Mouse (Mus musculus) neural tube, embryonic 13.5 days (tissue): ENCODE data around the gene Cd8b1. TPM values are rescaled to one million over a fixed set of nuclear protein-coding genes. Genes with fewer than 3 reads are reported as not detected.

Experiments
- ATAC-seq: fragments of 200-750 bp; cut with Nextera tagmentation; 2 replicates; pipeline ENCODE4 v1.8.0; 2017; ENCODE audit warnings: low read depth, mild to moderate bottlenecking, moderate TSS enrichment, moderate library complexity
- H3K27ac ChIP-seq: fragments of 300-500 bp; sonication (generic); replicated peaks from 2 replicates; pipeline ENCODE4 v1.5.1; 2015; ENCODE audit warnings: moderate library complexity, mild to moderate bottlenecking, inconsistent platforms
- H3K27me3 ChIP-seq: fragments of 300-500 bp; sonication (generic); 2 replicates; pipeline ENCODE4 v1.6.1; 2015; ENCODE audit warnings: mild to moderate bottlenecking, inconsistent platforms
- H3K36me3 ChIP-seq: fragments of 300-500 bp; sonication (generic); 2 replicates; pipeline ENCODE4 v1.6.1; 2015; ENCODE audit warnings: mild to moderate bottlenecking, inconsistent platforms
- H3K4me1 ChIP-seq: fragments of 300-500 bp; sonication (generic); replicated peaks from 2 replicates; pipeline ENCODE4 v1.6.1; 2015; ENCODE audit warnings: inconsistent platforms
- H3K4me2 ChIP-seq: fragments of 300-500 bp; sonication (generic); 2 replicates; pipeline ENCODE4 v1.6.1; 2015; ENCODE audit warnings: inconsistent platforms, mild to moderate bottlenecking, moderate library complexity
- H3K4me3 ChIP-seq: fragments of 300-500 bp; sonication (generic); 2 replicates; pipeline ENCODE4 v1.5.1; 2015; ENCODE audit warnings: mild to moderate bottlenecking, inconsistent platforms
- H3K9ac ChIP-seq: fragments of 300-500 bp; sonication (generic); 2 replicates; pipeline ENCODE4 v1.6.1; 2015; ENCODE audit warnings: moderate library complexity, mild to moderate bottlenecking, inconsistent platforms
- H3K9me3 ChIP-seq: fragments of 300-500 bp; sonication (generic); 2 replicates; pipeline ENCODE4 v1.6.1; 2016; ENCODE audit warnings: inconsistent platforms
- WGBS: fragments of 180-500 bp; shearing (Covaris S2); methylation state at CpG from one replicate; pipeline ENCODE4 v1.1.7; 2015; 5-methylcytosine and 5-hydroxymethylcytosine counted together
- polyA plus RNA-seq: library from polyadenylated mRNA; unstranded; fragments of >200 nt; fragmentation: Nextera tagmentation; extraction: Ambion mirVana; gene quantifications from 2 replicates; pipeline ENCODE4 v1.2.1, GENCODE M21; 2015

The Cd8b1 gene
- polyA plus RNA-seq, 1 experiment from 2014 or later = not detected

DNA sequence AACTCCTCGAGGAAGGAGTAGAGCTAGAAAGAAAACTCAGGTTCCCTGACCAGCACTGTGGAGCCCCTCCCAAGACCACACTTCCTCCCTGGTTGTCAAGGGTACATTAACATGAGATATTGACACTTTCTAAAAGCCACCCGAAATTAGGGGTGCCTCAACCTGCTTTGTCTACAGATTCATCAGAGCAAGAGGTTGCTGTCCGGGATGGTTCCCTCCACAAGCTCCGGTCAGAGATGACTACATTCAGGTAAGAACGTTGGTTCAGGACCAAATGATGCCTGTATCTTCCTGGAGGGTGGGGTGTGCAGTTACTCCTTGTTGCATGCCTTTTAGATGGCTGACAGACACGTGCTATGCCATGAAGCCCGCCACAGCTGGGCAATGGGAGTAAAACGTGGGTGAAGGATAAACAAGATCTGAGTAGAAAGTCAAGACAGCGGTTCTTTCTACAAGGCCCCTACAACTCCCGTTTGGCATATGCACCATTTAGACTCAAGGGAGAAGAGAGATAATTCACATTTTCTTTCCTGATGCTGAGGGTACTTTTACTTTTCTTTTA is 30.4 kb downstream of the Cd8b1 start:
- Histone ChIP-seq H3K4me3 (no peak overlapping the region), H3K27ac (no peak overlapping the region), H3K9me3 (no peaks in the 10 kb centered on the region; the same call in 1 of the 2 replicates), H3K36me3 (no peaks in the 10 kb centered on the region), H3K4me1 (no peaks in the 10 kb centered on the region), H3K9ac (no peak overlapping the region), H3K27me3 (no peaks in the 10 kb centered on the region), H3K4me2 (no peak overlapping the region)
- WGBS = 85% methylated on average over 10 of the region's 10 CpGs
- ATAC-seq = no peak

DNA sequence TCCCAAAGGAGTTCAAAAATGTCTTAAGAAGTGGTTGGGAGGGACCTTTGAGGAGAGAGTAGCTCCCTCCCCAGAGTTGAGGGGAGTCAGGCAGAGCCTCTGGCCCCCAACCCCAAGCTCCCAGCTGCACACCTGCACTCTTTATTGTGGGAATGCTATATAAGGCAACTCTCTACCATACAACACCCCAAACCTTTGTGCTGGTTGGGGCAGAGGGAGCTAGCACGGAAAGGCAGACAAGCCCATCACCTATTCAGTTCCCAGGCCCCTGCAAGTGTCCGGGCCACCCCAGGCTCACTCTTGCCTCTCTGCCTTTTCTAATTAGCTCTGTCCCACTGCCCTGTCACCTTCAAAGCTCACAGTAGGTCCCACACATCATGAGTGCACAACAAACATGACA is 31.1 kb downstream of the Cd8b1 start:
- no peak for ATAC-seq
- 86% methylated on average over 2 of the region's 2 CpGs for WGBS
- Histone ChIP-seq H3K9ac (no peak overlapping the region), H3K27me3 (no peaks in the 10 kb centered on the region), H3K4me3 (no peak overlapping the region), H3K36me3 (no peaks in the 10 kb centered on the region), H3K9me3 (no peaks in the 10 kb centered on the region), H3K27ac (no peak overlapping the region), H3K4me1 (no peaks in the 10 kb centered on the region), H3K4me2 (no peak overlapping the region)

DNA sequence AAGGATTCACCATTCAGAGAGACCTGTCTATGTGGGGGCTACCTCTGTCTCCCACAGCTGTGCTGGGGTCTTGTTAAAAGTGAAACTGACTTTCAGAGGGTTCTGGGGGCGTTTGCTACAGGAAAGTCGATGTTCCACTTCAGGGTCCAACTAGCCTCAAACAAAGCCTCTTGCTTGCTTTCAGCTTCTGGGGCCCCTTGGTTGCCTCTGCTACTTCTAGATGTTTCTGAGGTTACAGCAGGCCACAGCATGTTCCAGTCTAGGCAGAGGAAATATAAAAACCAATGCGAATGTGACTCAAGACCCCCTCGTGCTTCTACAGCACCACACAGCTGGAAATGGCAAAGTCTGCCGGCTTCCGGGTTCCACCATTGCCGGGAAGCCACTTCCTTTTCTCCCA is 34.9 kb downstream of the Cd8b1 start:
- Histone ChIP-seq H3K9me3 (no peaks in the 10 kb centered on the region), H3K9ac (no peak overlapping the region), H3K4me1 (no peaks in the 10 kb centered on the region), H3K27me3 (no peaks in the 10 kb centered on the region), H3K36me3 (no peaks in the 10 kb centered on the region), H3K4me2 (no peak overlapping the region), H3K4me3 (no peak overlapping the region), H3K27ac (no peak overlapping the region)
- 85% methylated on average over 7 of the region's 7 CpGs for WGBS
- no peak for ATAC-seq

DNA sequence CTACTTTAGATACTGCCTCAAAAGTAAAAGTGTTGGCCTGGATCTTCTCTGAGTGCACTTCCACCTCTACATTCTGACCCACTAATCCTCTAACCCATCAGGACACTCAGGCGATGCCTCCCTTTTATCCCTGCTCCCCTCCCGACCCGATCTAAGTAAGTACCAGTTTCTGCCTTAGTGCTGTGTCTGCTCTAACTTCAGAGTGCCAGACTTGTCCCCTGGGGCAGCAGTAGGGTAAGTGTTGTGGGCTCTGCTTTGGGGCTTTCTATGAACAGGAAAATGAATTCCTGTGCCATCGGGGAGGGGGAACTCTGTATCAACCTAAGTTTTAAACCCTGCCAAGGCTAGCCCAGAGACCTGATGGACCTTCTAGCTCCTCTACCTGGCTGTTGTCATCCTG is 37.6 kb downstream of the Cd8b1 start:
- ATAC-seq = no peak
- no peaks in the 10 kb centered on the region for H3K36me3 ChIP-seq
- no peak overlapping the region for H3K4me2 ChIP-seq
- WGBS = 86% methylated on average over 4 of the region's 4 CpGs
- no peak overlapping the region for H3K4me3 ChIP-seq
- H3K9ac ChIP-seq = no peak overlapping the region
- no peak overlapping the region for H3K27ac ChIP-seq
- H3K4me1 ChIP-seq = no peaks in the 10 kb centered on the region
- H3K27me3 ChIP-seq = no peaks in the 10 kb centered on the region
- no peaks in the 10 kb centered on the region for H3K9me3 ChIP-seq

DNA sequence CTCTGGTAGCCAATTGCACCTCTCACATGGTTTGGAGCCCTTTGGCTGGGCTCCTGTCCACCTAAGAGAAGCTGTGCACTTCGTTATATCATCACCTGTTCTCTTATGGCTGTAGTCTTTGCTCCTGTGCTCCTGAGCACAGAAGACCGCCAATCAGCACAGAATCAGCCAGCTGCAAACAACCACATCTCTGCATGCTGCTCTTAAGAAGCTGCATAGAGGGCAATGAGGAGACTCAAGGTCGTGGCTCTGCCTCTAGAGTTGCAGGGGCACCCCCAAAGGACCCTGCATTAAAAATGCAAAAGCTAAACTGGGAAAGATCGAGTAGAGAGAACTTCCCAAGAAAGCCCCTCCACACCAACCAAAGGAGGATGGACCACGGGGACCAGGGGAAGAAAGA is 38.2 kb downstream of the Cd8b1 start:
- H3K27me3 ChIP-seq = no peaks in the 10 kb centered on the region
- WGBS = 63% methylated on average over 5 of the region's 5 CpGs
- H3K36me3 ChIP-seq = no peaks in the 10 kb centered on the region
- H3K9ac ChIP-seq = no peak overlapping the region
- no peak overlapping the region for H3K27ac ChIP-seq
- H3K4me1 ChIP-seq = no peaks in the 10 kb centered on the region
- H3K4me3 ChIP-seq = no peak overlapping the region
- no peaks in the 10 kb centered on the region for H3K9me3 ChIP-seq
- ATAC-seq = no peak
- H3K4me2 ChIP-seq = no peak overlapping the region

DNA sequence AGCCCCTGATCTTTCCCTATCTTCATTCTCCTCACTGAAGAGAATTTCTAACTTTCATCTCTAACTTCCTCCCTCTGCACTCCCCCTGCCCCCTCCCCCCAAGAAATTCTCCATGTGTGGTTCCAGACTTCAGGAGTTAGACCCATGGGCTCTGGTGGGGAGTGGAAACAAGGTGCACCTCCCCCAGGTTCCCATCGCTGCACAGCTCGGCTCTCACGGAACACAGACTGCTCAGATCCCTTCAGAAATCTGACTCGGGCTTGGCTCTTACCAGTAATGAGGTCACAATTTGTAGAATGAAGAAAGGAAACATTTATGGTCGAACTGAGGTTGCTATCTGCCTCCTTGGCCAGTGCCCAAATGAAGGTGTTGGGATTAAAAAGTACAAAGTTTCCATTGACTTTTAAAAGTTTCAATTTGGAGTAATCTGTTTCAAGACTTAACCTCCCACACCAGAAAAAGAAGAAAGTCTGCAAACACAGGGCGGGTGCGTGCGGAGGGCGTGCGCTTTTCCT is 38.6 kb downstream of the Cd8b1 start:
- no peaks in the 10 kb centered on the region for H3K27me3 ChIP-seq
- no peak for ATAC-seq
- H3K36me3 ChIP-seq = no peaks in the 10 kb centered on the region
- H3K9ac ChIP-seq = no peak overlapping the region
- H3K9me3 ChIP-seq = no peaks in the 10 kb centered on the region
- H3K4me3 ChIP-seq = no peak overlapping the region
- 90% methylated on average over 10 of the region's 10 CpGs for WGBS
- no peak overlapping the region for H3K4me2 ChIP-seq
- no peaks in the 10 kb centered on the region for H3K4me1 ChIP-seq
- H3K27ac ChIP-seq = no peak overlapping the region

DNA sequence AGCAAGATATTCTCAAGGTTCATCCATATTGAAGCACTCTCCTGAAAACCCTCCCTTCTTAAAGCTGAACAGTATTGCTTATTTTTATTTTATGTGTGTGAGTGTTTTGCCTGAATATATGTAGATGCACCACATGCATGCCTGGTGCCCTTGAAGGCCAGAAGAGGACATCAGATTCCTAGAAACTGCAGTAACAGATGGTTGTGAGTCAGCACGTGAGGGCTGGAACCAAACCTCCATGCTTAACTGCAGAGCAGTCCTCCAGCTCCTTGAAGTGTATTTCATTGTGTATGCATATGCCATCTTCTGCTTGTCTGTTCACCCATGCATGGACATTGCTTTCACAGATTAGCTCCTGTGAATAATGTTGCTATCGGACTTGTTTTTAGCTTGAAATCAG is 41.4 kb downstream of the Cd8b1 start:
- no peak for ATAC-seq
- no peak overlapping the region for H3K9ac ChIP-seq
- H3K4me2 ChIP-seq = no peak overlapping the region
- no peaks in the 10 kb centered on the region for H3K27me3 ChIP-seq
- H3K27ac ChIP-seq = no peak overlapping the region
- H3K4me1 ChIP-seq = no peaks in the 10 kb centered on the region
- H3K4me3 ChIP-seq = no peak overlapping the region
- H3K9me3 ChIP-seq = no peaks in the 10 kb centered on the region
- H3K36me3 ChIP-seq = no peaks in the 10 kb centered on the region
- WGBS = 82% methylated on average over 2 of the region's 2 CpGs

DNA sequence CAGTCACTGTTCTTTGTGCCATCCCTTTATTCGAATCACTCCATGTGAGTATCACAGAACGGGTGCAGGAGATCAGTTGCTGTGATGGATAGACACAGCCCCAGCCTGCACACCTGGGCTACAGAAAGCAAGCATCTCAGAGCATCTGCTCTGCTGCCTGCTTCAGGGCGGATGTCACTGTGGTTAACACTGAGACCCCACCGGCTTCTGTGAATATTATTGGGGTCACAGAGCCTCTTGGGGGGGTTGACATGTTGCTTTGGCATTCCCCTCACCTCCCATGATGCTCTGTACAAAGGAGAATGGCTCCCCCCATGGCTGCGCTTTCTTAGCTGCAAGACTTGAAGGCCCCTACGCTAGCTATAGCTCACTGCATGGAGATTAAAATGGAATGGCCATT is 46.8 kb downstream of the Cd8b1 start:
- no peak overlapping the region for H3K27ac ChIP-seq
- H3K27me3 ChIP-seq = no peaks in the 10 kb centered on the region
- H3K4me3 ChIP-seq = no peak overlapping the region
- H3K9ac ChIP-seq = no peak overlapping the region
- H3K4me1 ChIP-seq = no peaks in the 10 kb centered on the region
- H3K9me3 ChIP-seq = no peaks in the 10 kb centered on the region
- no peak for ATAC-seq
- H3K36me3 ChIP-seq = no peaks in the 10 kb centered on the region
- H3K4me2 ChIP-seq = no peak overlapping the region
- WGBS = 89% methylated on average over 6 of the region's 6 CpGs

DNA sequence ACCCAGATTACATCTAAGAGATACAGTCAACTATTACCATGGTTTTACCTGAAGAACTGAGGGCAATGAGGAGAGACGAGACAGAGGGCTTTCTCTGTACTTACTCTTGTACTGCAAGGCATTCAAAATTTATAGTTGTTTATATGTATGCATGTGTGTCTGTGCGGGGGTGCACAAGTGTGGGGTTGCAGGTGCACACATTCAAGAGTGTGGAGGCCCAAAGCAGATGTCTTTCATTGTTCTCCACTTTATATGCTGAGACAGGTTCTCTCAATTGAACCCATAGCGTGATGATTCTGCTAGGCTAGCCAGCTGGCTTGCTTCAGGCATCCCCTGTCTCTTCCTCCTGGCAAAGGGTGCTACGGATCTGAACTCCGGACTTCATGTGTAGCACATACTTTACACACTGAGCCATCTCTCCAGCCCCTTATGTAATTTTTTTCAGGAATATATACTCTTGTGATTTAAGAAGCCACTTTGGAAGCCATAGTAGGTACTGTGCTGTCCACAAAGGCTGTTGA is 48.6 kb downstream of the Cd8b1 start:
- Histone ChIP-seq H3K9me3 (no peaks in the 10 kb centered on the region), H3K4me2 (no peak overlapping the region), H3K36me3 (no peaks in the 10 kb centered on the region), H3K27ac (no peak overlapping the region), H3K9ac (no peak overlapping the region), H3K4me3 (no peak overlapping the region), H3K4me1 (no peaks in the 10 kb centered on the region), H3K27me3 (no peaks in the 10 kb centered on the region)
- no peak for ATAC-seq
- 79% methylated on average over 5 of the region's 5 CpGs for WGBS

DNA sequence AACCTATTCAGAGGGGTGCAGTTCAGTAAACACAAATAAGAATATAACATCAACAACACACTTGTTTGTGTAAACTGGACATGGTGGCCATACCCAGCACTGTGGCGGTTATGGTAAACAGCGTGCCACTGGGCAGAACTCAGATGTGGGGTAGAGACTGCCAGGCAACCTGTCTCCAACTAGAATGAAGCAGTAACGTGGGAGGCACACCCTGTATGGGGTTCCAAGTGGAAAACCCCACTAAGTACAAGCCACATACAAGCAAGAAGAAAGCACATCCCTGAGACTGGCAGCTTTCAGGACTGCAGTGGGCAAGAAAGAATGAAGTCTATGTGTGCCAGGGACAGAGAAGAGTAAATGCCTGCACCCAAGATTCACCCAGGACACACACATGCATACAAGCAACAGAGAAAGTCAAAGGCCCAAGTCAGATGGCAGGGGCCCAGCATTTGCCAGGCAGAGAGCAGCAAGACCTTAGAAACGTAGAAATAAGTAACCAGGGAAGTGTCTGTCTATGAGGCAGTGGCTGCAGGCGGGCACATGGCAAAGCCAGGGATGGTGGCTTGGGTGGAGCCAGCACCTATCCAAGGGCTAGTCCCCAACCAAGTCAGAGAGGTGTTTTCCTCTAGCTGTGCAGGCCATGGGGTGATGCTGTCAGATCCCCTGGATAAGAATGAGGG is 49.6 kb downstream of the Cd8b1 start:
- H3K4me1 ChIP-seq = no peaks in the 10 kb centered on the region
- no peak overlapping the region for H3K4me2 ChIP-seq
- no peak overlapping the region for H3K4me3 ChIP-seq
- ATAC-seq = no peak
- no peaks in the 10 kb centered on the region for H3K27me3 ChIP-seq
- WGBS = 88% methylated on average over 5 of the region's 5 CpGs
- H3K9me3 ChIP-seq = no peaks in the 10 kb centered on the region
- no peak overlapping the region for H3K9ac ChIP-seq
- H3K36me3 ChIP-seq = no peaks in the 10 kb centered on the region
- H3K27ac ChIP-seq = no peak overlapping the region

DNA sequence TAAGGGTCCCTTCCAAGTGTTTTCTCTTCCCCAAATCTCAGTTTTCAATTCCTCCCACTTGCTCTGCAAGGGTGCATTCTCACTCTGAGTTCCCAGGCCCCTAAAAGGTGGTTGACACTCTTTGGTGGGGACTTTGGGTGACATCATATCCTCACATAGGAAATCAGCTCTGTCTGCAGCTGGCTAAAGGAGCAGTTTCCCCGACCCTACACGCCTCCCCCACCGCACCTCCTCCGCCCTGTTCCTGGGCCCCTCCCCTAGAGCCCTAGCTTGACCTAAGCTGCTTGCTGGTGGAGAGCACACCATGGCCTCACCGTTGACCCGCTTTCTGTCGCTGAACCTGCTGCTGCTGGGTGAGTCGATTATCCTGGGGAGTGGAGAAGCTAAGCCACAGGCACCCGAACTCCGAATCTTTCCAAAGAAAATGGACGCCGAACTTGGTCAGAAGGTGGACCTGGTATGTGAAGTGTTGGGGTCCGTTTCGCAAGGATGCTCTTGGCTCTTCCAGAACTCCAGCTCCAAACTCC is 50.7 kb downstream of the Cd8b1 start, which contains the start of gene Cd8a:
TSS of gene Cd8a (plus strand) at position 179 of the 527 bp plus-strand sequence.
- no peak for ATAC-seq
- Histone ChIP-seq H3K4me1 (0 out of 2 replicates have a peak, but pooled peaks cover under 1% of the 10 kb centered on the region), H3K27me3 (no peaks in the 10 kb centered on the region), H3K9me3 (no peaks in the 10 kb centered on the region), H3K9ac (no peak within 1 kb of the TSS), H3K27ac (no peak within 1 kb of the TSS), H3K4me2 (no peak within 1 kb of the TSS), H3K36me3 (no peaks in the 10 kb centered on the region), H3K4me3 (no peak within 1 kb of the TSS)
- 80% methylated on average over 14 of the region's 14 CpGs for WGBS

DNA sequence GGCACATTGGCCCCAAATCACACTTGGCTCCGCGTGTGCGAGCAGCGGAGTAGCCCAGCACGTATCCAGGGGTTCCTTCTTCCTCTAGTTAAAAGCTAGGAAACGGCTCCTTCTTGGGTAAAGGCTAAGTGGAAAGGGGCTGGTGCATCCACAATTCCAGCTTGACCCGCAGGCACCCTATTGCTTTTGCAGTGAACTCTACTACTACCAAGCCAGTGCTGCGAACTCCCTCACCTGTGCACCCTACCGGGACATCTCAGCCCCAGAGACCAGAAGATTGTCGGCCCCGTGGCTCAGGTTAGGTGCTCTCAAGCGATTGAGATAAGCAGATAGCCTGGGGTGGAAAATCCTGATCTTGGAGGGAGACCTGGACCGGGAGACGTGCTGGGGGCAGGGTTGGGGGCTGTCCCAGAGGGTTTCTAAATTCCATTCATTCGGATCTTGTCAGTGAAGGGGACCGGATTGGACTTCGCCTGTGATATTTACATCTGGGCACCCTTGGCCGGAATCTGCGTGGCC is 51.8 kb downstream of the Cd8b1 start:
- H3K9ac ChIP-seq = no peak overlapping the region
- no peaks in the 10 kb centered on the region for H3K36me3 ChIP-seq
- H3K4me2 ChIP-seq = no peak overlapping the region
- no peaks in the 10 kb centered on the region for H3K27me3 ChIP-seq
- H3K4me1 ChIP-seq = 0 out of 2 replicates have a peak, but pooled peaks cover 4% of the 10 kb centered on the region
- H3K9me3 ChIP-seq = no peaks in the 10 kb centered on the region
- H3K27ac ChIP-seq = no peak overlapping the region
- H3K4me3 ChIP-seq = no peak overlapping the region
- WGBS = 93% methylated on average over 19 of the region's 19 CpGs
- ATAC-seq = no peak
